Mouse (Mus musculus) brown adipose tissue, adult 24 weeks (tissue): ENCODE results near the gene Entpd6. TPM values are rescaled to one million over a fixed set of nuclear protein-coding genes. Genes with fewer than 3 reads are reported as not detected.
A peak's percentile ranks its signal among the peaks of the same experiment; 100 is the strongest.

Experiments
- H3K27ac ChIP-seq: fragments of 200-500 bp; replicated peaks from 2 replicates; pipeline ENCODE4 v1.5.1; 2012; ENCODE audit warnings: low read depth, mild to moderate bottlenecking, low read length
- H3K4me1 ChIP-seq: fragments of 200-500 bp; 2 replicates; pipeline ENCODE4 v1.6.1; 2012; ENCODE audit warnings: low read length, mixed read lengths; ENCODE audit not compliant: control insufficient read depth, insufficient read depth, insufficient read length
- H3K4me3 ChIP-seq: fragments of 200-500 bp; 2 replicates; pipeline ENCODE4 v1.5.1; 2012; ENCODE audit warnings: low read depth, mild to moderate bottlenecking, low read length, moderate library complexity; ENCODE audit not compliant: insufficient read depth
- polyA plus RNA-seq: library from polyadenylated mRNA; stranded (reverse); fragments of >200 nt; gene quantifications from 2 replicates; pipeline ENCODE4 v1.2.4, GENCODE M21; 2012; ENCODE audit not compliant: missing spikeins, insufficient read depth, insufficient read length

Entpd6 gene
- polyA plus RNA-seq, 1 experiment, result 16.9 TPM

DNA sequence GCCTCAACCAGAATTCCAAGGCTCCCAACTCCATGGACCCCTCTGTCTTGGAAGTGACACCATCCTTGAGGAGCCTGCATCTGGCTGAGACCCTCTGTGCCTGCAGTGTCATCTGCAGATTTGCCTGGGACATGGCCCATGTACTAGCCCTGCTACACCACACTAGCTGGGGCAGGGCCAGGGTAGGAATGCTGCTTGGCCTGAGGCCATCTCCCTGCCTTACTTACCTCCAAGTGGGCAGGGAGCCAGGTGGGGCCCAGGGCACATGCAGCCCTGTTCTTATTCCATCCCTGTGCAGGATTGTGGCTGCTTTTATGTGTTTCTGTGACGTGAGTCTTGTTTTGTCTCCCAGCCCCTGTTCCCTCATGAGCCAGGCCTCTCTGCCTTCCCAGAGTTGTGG lies 21.9 kb downstream of the Entpd6 start:
- Histone ChIP-seq H3K4me3 (0 out of 2 replicates have a peak overlapping the region, but pooled peaks have one; percentile 8), H3K4me1 (peaks cover 9% of the 10 kb centered on the region), H3K27ac (peak overlapping the region; percentile 90)

DNA sequence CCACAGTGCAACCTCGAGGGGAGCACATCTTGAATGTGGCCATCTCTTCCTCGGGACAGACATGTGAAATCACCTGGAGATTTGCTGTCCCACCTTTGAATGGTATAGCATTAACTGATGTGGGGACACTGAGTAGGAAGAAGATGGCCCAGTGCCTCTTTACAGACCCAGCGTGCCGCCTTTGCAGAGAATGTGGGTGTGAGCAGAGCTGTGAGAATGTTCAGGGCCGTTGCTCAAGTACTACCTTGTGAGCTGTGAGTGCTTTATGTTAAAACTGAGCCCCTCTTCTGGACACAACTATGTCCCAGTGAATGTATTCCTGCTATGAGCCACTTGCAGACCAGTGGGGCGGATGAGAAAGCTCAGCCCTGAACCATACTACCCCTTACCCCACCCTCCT lies 22.3 kb downstream of the Entpd6 start:
- peak overlapping the region; percentile 90 for H3K27ac ChIP-seq
- peaks cover 9% of the 10 kb centered on the region for H3K4me1 ChIP-seq

DNA sequence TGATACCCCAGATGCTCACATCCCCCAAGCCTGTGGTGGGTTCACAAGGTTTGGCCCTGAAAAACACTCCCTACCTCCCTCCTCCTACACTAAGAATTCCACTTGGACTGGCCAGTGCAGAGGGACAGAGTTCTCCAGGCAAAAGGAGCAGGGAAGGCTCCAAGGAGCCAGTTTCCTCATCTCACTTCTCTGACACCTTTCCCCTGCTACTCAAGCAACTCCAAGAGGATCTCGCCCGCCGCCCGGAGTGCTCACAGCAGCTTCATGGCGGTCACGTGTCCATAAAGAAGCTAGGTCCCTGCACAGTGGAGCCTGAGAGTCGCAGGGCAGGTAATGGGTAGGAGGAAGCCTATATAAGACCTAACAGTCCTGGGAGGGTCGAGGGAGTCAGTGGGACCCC lies 23.2 kb downstream of the Entpd6 start:
- peaks cover 9% of the 10 kb centered on the region for H3K4me1 ChIP-seq
- no peak overlapping the region for H3K4me3 ChIP-seq
- peak overlapping the region; percentile 91 for H3K27ac ChIP-seq

More for the DNA sequence above, 22.3 kb downstream of the Entpd6 start:
- no peak overlapping the region for H3K4me3 ChIP-seq

DNA sequence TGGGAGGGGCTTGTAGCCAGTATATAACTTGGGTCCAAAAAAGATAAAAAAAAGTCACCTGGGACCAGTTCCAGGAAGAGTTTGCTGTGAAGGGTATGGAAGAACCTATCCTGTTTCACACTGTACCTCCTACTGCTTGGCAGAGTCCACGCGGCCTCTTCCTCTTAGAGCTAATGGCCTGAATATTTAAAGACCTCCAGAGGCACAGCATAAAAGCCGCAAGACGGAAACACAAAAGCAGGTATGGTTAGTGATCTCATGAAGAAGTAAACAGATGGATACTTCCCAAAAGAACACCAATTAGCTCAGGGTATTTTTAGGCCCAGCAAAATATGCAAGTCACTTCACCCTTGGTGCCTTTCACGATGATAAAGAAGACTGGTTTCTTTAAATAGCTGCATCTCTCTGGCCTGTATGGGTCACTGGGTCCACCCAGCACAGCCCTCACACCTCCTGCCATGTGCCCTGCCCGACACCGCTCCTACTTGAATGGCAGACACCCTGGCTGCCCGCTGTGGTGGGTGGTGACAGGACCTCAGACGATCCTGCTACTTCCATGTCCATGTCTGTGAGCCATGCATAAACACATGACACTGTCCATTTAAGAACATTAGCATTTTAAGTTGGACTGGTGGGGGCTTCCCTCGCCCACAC lies 23.8 kb downstream of the Entpd6 start:
- peaks cover 9% of the 10 kb centered on the region for H3K4me1 ChIP-seq
- H3K4me3 ChIP-seq, result no peak overlapping the region
- peak overlapping the region; percentile 91 for H3K27ac ChIP-seq

DNA sequence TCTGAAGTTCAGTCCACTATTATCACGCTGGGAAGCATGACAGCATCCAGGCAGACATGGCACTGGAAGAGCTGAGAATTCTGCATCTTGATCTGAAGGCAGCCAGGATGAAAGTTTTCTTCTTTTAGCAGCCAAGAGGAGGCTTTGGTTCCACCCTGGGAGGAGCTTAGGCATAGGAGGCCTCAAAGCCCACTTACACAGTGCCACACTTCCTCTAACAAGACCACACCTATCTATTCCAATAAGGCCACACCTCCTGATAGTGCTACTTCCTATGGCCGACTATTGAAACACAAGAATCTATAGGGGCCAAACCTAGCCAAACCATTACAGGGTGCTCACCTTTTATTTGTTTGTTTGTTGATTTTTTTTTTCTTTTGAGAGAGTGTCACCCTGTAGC lies 34.0 kb downstream of the Entpd6 start:
- H3K4me1 ChIP-seq, result no peaks in the 10 kb centered on the region; the same call in 1 of the 2 replicates
- no peak overlapping the region for H3K27ac ChIP-seq
- H3K4me3 ChIP-seq, result no peak overlapping the region

DNA sequence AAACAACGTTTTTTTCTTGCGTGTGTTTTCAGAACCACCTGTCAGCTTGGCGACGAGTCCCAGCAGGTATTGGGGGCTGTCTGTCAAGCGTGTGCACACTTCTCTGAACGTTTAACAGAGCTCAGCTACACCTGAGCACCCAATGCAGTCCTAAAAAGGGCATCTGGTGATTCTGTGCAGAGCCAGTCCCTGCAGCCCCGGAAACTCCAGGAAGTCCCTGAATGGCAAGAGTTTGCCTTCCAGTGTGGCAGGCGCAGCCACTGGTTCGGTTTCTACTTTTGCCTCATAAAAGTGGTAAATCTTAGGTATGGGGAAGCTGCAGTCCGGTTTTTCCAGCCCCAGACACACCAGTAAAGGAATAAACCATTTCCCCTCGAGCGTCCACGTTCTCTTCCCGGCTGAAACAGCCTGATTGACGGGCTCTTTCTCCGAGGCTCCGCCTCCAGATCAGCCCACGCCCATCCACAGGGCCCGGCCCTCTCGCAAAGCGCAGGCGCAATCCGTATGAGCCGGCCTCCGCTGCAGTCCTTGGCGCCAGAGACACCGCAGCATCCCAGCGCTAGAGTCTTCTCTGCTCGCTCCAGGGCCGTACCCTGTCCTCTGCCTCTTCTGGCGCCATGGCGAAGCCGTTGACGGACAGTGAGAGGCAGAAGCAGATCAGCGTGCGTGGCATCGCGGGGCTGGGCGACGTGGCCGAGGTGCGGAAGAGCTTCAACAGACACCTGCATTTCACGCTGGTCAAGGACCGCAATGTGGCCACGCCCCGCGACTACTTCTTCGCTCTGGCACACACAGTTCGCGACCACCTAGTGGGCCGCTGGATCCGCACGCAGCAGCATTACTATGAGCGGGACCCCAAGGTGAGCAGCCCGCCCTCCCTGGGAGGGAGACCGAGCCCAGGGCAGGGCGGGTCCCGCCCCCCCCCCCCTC lies 37.7 kb downstream of the Entpd6 start, which contains the start of gene Pygb:
Gene Pygb (plus strand): TSS at position 485 of the 930 bp plus-strand sequence.
- peaks cover 7% of the 10 kb centered on the region for H3K4me1 ChIP-seq
- peak within 1 kb of the TSS; percentile 93 for H3K4me3 ChIP-seq
- 0 out of 2 replicates have a peak within 1 kb of the TSS, but pooled peaks have one; percentile 4 for H3K27ac ChIP-seq

DNA sequence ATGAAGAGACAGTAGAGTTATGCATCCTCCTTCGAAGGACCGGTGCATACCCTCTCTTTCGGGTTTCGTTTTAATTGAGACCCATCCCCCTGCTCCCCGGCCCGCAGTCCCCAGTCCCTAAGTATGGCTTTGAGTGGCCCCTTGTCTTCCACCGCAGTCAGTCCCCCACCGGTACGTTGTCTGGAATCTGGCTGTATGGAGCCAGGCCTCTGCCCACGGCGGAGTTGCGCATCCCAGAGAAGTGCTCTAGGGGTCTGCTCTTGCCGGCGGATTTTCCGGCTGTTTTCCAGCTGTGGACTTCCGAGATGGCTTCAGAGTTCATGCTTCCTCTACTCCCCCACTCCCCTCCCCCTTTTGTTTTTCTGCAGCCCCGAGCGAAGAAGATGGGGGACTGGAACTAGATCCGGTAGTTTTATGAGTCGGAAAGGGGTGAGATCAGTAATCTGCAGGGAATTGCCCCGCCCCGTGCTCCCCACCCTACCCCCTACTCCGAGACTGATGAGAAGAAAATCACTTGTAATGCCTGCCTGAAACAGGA lies 38.5 kb downstream of the Entpd6 start:
- Histone ChIP-seq H3K27ac (no peak overlapping the region), H3K4me1 (peaks cover 7% of the 10 kb centered on the region), H3K4me3 (peak overlapping the region; percentile 93)

DNA sequence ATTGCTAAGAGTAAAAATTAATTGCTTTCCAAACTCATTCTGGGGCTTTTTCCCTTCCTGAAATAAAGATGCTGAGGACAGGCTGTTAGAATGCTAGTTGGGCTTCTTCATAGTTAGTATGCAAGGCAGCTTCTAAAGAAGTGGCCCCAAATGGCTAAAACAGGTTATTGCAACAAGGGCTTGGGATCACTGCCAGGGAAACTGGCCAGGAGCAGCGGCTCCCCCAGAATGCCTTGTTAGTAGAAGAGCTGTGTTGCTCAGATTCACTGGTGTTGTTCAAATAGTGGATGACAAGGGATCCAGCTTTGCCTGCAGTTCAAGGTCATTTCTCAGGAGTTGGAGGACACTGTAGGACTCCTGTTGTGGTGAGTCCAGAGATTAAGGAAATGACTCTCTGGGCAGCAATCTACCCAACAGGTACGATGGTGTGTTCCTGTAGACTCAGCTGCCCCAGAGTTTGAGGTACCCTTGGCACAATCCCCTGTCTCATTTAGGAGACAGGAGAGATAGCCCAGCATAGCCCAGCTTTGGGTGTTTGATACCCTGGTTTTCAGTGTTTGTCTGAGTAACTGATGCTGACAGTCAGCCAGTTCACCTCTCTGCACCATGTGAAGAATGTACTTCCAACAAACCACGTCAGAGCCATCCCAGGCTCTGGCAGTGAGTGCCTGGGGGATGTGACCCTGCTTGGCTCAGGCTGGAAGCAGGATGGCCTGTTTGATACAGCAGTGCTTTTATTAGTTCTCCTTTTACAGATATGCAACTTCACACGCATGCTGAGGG lies 40.1 kb downstream of the Entpd6 start:
- H3K4me1 ChIP-seq, result peaks cover 7% of the 10 kb centered on the region
- H3K27ac ChIP-seq, result peak overlapping the region; percentile 40; the same call in 1 of the 2 replicates
- H3K4me3 ChIP-seq, result peak overlapping the region; percentile 19

DNA sequence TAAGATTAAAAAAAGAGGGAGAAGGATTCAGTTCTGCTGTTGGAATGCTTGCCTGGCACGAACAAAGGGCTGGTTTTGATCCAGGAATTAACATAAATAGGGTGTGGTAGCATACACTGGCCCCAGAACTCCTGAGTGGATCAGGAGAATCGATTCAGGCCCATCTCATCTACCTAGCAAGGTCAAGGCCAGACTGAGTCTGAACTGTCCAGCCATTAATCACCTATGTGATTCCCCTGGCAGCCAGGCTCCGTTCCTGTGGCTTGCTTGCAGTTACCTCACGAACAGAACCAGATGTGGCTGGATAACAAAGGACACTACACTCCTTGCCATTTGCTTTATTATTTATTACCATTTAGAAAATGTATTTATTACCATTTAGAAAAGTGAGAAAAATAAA lies 44.5 kb downstream of the Entpd6 start:
- peaks cover 7% of the 10 kb centered on the region for H3K4me1 ChIP-seq
- H3K4me3 ChIP-seq, result no peak overlapping the region
- no peak overlapping the region for H3K27ac ChIP-seq

DNA sequence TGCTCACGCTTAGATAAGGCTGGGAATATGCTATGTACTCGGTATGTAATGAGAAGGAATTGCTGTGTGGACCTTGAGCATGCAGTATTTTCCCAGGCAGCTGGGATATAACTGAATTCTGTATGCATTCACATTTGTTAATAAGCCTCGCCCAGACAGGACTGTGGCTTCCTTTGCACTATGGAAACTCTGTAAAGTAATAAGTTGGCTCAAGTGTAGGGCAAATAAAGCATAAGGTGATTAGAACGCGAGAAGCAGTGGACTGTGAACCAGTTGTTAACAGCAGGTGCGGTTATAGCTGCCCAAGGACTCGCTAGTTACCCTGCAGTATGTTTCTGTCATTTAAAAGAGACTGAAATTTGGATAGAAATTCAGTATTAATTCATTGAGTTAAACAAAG lies 49.2 kb downstream of the Entpd6 start:
- Histone ChIP-seq H3K4me1 (no peaks in the 10 kb centered on the region), H3K4me3 (no peak overlapping the region), H3K27ac (no peak overlapping the region)

DNA sequence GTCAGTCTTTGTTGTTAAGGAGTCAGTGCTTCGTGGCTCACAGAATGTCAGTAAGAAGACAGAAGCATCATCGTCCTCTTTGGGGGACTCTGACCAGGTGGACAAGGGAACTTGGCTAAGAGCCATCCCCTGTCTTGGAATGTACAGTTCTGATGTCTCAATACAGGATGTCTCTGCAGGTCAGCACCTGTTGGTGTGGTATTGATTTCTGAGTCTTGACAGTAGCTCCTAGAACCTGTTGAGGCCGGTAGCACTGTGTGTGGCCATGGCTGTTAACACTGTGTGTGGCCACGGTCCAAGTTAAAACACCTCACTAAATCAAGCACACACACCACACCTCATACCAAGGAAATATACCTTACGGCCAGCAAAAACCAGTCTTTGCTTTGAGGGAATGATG lies 51.8 kb downstream of the Entpd6 start:
- Histone ChIP-seq H3K4me1 (no peaks in the 10 kb centered on the region), H3K27ac (no peak overlapping the region), H3K4me3 (no peak overlapping the region)

DNA sequence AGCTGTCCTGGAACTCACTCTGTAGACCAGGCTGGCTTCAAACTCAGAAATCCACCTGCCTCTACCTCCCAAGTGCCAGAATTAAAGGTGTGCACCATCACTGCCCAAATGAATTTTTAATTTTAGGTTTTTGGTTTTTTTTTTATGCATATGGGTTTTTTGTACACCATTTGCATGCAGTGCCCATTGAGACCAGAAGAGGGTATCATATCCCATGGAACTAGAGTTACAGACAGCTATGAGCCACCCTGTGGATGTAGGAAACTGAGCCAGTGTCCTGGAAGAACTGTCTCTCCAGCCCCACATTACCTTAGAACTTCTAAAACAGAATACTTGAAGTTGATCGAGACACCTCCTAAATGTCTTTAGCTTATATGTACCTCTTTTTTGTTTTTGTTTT lies 54.2 kb downstream of the Entpd6 start:
- H3K4me1 ChIP-seq, result no peaks in the 10 kb centered on the region
- H3K4me3 ChIP-seq, result no peak overlapping the region
- no peak overlapping the region for H3K27ac ChIP-seq

DNA sequence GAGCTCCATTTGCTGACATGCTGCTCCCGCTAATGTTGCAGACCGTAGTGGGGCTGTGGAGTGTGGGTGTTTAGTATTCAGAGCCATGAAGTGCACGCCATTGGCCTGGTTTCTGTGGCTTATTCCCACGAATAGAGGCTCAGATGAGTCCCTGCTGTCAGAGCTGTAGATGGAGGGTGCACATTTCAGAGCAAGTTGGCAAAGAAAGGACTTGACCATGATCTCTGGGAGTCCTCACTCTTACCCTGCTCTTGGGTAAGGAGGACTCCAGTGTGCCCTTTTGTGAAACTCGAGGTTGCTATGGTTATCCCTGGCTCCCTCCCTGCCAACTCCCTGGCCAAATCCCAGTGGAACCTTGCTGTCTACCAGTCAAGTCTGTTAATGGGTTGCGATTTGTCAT lies 59.5 kb downstream of the Entpd6 start:
- H3K27ac ChIP-seq, result no peak overlapping the region
- H3K4me3 ChIP-seq, result no peak overlapping the region
- peaks cover 4% of the 10 kb centered on the region; the same call in 1 of the 2 replicates for H3K4me1 ChIP-seq

DNA sequence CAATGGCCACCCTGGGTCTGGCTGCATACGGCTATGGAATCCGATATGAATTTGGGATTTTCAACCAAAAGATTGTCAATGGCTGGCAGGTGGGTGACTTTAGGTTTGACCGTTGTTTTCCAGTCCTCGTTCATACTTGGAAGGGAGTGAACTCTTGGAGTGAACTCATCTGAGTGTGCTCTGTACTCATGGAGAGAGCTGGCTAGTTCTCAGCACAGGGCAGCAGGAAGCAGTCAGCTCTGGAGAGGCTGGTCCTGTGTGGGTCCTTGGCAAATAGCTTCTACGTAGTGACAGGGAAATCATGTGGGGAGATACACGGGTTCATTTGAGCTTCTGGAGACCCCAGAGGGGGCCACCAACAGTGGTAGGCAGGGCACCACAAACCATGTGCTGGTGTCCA lies 60.0 kb downstream of the Entpd6 start:
- H3K4me3 ChIP-seq, result no peak overlapping the region
- peaks cover 4% of the 10 kb centered on the region; the same call in 1 of the 2 replicates for H3K4me1 ChIP-seq
- H3K27ac ChIP-seq, result peak overlapping the region; percentile 53

DNA sequence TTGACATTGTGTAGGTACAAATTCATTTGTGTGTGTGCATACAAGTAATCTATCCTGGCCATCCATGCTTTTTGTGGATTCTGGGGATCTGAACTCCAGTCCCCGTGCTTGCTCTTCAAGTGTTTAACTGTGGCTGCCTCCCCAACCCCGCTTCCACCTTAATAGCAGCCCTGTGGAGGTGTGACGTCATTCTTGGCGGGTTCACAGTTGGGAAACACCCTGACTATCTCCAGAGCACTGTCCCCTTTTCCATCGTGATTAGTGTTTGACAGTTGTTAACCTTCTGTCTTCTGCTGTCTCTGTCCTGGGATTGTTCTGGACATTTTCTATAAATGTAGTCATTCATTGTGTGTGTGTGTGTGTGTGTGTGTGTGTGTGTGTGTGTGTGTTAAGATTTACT lies 61.8 kb downstream of the Entpd6 start:
- Histone ChIP-seq H3K4me1 (peaks cover 4% of the 10 kb centered on the region; the same call in 1 of the 2 replicates), H3K27ac (no peak overlapping the region)

More for the DNA sequence above, 61.8 kb downstream of the Entpd6 start:
- H3K4me3 ChIP-seq, result no peak overlapping the region
